In the genomic region with DNA sequence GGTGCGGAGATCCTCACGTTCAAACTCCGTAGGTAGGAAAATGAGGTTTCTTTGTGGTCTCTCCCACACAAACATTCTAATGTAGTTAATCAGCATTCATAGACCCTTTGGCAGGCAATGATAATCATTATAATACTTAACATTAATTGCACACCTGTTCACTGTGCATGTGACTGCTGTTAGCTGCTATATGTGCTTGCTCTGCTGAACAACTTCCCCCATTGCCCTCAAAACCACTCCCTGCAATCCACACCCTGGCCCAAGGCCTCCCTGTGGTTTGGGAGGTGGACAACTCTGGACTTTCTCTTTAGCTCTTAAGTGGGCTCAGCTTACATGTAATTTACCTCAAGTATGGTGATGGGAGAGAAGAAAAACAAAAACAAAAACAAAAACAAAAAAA, we compare ENCODE assay signal across 17 mouse cellular contexts.
DNase-seq lines count a peak whose midpoint lies in the region; TF ChIP-seq lines count a peak whose summit lies in the region.
"Had no signal": no experiment of that assay in that cellular context is flagged by ENCODE, and none has a peak within 500 bp of the region (broad histone marks: within the 10 kb centered on the region; RNA-seq: fewer than 3 reads in every experiment).

No protein-coding gene starts in this region.

- H3K4me3 ChIP-seq in layer of hippocampus, adult 2 months, result no peak overlapping the region
- H3K4me3 ChIP-seq in C2C12 (ENCODE audit: insufficient read depth, poor library complexity, severe bottlenecking), result no peak overlapping the region
- no peak overlapping the region for H3K4me3 ChIP-seq in myocyte
- H3K4me3 ChIP-seq: embryonic facial prominence, embryonic 13.5 days; embryonic facial prominence, embryonic 15.5 days; erythroblast, embryonic 14.5 days; forebrain, embryonic 10.5 days; forebrain, embryonic 12.5 days had no signal

- no peak for TF ChIP-seq POLR2A in myocyte (IDR thresholded peaks at IDR 0.05; ENCODE audit: insufficient read length, low read depth)

- H3K27me3 ChIP-seq in C2C12 (ENCODE audit: control insufficient read depth, insufficient read depth, insufficient read length), result no peaks in the 10 kb centered on the region
- no peaks in the 10 kb centered on the region for H3K27me3 ChIP-seq in myocyte (ENCODE audit: control insufficient read depth, insufficient read depth, insufficient read length)
- H3K27me3 ChIP-seq: CH12.LX; embryonic facial prominence, embryonic 13.5 days; embryonic facial prominence, embryonic 15.5 days; forebrain, embryonic 12.5 days; Patski had no signal

- H3K36me3 ChIP-seq in C2C12 (ENCODE audit: control insufficient read depth, insufficient read depth) (no peaks in the 10 kb centered on the region), myocyte (ENCODE audit: control insufficient read depth, insufficient read depth) (no peaks in the 10 kb centered on the region)
- H3K36me3 ChIP-seq: embryonic facial prominence, embryonic 13.5 days; embryonic facial prominence, embryonic 15.5 days; forebrain, embryonic 10.5 days; forebrain, embryonic 12.5 days; G1E had no signal

- H3K79me2 ChIP-seq in C2C12 (ENCODE audit: control insufficient read depth, insufficient read depth) (no peaks in the 10 kb centered on the region), myocyte (ENCODE audit: control insufficient read depth, insufficient read depth) (no peaks in the 10 kb centered on the region)

- H3K4me2 ChIP-seq in myocyte (ENCODE audit: low read depth), result no peak overlapping the region
- H3K4me2 ChIP-seq: embryonic facial prominence, embryonic 13.5 days; embryonic facial prominence, embryonic 15.5 days; forebrain, embryonic 12.5 days had no signal

- H3K27ac ChIP-seq in layer of hippocampus, adult 2 months, result peak overlapping the region; percentile 85
- H3K27ac ChIP-seq: embryonic facial prominence, embryonic 13.5 days; embryonic facial prominence, embryonic 15.5 days; forebrain, embryonic 10.5 days; forebrain, embryonic 12.5 days had no signal

- no peaks in the 10 kb centered on the region for H3K79me3 ChIP-seq in C2C12 (ENCODE audit: low read depth)

- DNase-seq in layer of hippocampus, adult 2 months (ENCODE audit: low spot score in 2 of 2), result no peak
- no peak for DNase-seq in layer of hippocampus, adult 9-10 months (ENCODE audit: low spot score)
- DNase-seq in cerebellum, postnatal 14 days, result no peak
- DNase-seq: adrenal gland, adult 8-10 months; adrenal gland, postnatal 14 days; adrenal gland, postnatal 36 days; embryo, embryonic 11 days had no signal

- H3ac ChIP-seq in C2C12 (ENCODE audit: control insufficient read depth, insufficient read length, low read depth), result no peak overlapping the region
- H3ac ChIP-seq in myocyte (ENCODE audit: control insufficient read depth, insufficient read length), result no peak overlapping the region

- no peak for TF ChIP-seq CTCF in layer of hippocampus, adult 2 months (conservative IDR thresholded peaks at IDR 0.05)
- TF ChIP-seq CTCF in C2C12 (IDR thresholded peaks at IDR 0.05; ENCODE audit: control insufficient read depth, insufficient read depth, insufficient read length), result no peak

TF ChIP-seq in C2C12, 6 proteins besides CTCF, POLR2A, EP300 and RAD21:
- TF ChIP-seq MYOD1 (IDR thresholded peaks at IDR 0.05; ENCODE audit: control insufficient read depth, insufficient read length, low read depth) (peak; percentile 35), FOSL1 (IDR thresholded peaks at IDR 0.05; ENCODE audit: insufficient read depth, low read length, poor library complexity, severe bottlenecking) (no peak), MAX (IDR thresholded peaks at IDR 0.05) (no peak), USF1 (IDR thresholded peaks at IDR 0.05; ENCODE audit: low read depth) (peak; percentile 10), MYOG (IDR thresholded peaks at IDR 0.05; ENCODE audit: control insufficient read depth, extremely low read depth, insufficient read length) (no peak), CEBPB (IDR thresholded peaks at IDR 0.05; ENCODE audit: low read depth) (no peak)
TF ChIP-seq in C2C12: peak in this region for 2.

TF ChIP-seq in myocyte, 11 proteins besides CTCF, POLR2A, EP300 and RAD21:
- TF ChIP-seq MYOG (IDR thresholded peaks at IDR 0.05; ENCODE audit: control insufficient read depth in 1 of 3, insufficient read depth in 1 of 3, insufficient read length in 2 of 3, low read depth in 2 of 3) (peak in 1 of 3 experiments; percentile 50), TCF12 (IDR thresholded peaks at IDR 0.05; ENCODE audit: insufficient read depth, poor library complexity, severe bottlenecking) (no peak), CEBPB (IDR thresholded peaks at IDR 0.05; ENCODE audit: insufficient read depth, poor library complexity, severe bottlenecking) (no peak), USF1 (IDR thresholded peaks at IDR 0.05; ENCODE audit: low read depth) (peak; percentile 13), MYOD1 (IDR thresholded peaks at IDR 0.05; ENCODE audit: control insufficient read depth in 1 of 3, insufficient read length in 2 of 3, low read depth in 2 of 3) (peak in 2 of 3 experiments; percentile 28 to 62)
